Mouse (Mus musculus) ES-CJ7 (cell line): ENCODE data around the gene Prmt1.

Source experiments
- DNase-seq: peaks from one replicate; pipeline ENCODE4 v3.0.0; 2011; ENCODE audit warnings: low read depth, low spot score

The Prmt1 gene

DNA sequence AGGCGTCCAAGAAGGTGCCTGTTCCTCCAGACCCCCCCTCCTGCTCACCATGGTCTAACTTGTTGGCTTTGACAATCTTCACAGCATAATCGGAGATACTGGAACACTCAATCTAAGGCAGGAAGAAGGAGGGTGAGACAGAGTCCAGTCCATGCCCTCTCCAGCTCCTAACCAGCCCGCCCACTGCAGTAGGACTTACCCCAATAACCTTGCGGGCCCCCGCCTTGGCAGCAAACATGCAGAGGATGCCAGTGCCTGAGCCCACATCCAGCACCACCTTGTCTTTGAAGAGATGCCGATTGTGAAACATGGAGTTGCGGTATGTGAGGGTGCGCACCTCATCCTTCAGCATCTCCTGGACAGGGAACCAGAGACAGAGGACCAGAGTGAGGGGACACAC, 4.8 kb downstream of the Prmt1 start:
- no peak for DNase-seq

- no peak for DNase-seq
Measured at GRCm38 (mm10) chr7:44978300-44978699, 8.1 kb downstream of the Prmt1 start.

- DNase-seq = no peak
Measured at GRCm38 (mm10) chr7:44975117-44975419, 11.3 kb downstream of the Prmt1 start.

GRCm38 (mm10) chr7:44974383-44975116, 11.8 kb downstream of the Prmt1 start, which contains the start of gene Cpt1c:
TSS of gene Cpt1c (minus strand) at chr7:44974851.
- peak; percentile 94 for DNase-seq

DNA sequence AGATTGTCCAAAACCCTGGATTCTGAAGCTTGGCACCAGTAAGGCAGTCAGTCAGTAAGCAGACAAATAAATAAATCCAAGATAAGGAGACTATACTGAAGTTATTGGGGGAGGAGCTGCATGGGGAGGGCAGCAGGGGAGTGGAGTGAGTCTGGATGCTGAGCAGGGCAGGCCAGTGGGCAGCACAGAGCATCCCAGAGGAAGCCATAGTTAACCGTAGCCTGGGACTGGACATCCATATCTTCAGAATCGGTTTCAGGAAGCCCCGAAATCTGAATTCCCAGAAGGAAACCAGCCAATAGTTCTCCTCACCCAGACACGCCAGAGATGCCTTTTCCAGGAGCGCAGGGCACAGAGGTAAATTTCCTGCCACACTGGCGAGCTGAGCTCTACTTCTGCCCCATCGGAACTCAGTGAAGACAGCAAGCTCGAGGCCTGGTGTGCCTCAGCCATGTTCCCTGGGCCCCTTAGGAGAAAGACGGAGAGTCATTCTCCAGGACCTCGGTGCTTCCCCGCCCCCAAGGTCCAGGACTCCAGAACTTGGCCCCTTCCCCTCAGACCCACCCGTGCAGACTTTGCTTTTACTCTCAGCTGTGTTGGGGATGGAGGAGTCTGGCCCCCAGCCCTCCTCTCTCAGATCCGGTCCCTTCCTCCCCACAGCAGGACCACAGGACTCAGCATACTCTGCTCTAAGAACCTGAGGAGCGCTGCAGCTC, 12.8 kb downstream of the Prmt1 start:
- DNase-seq = no peak

GRCm38 (mm10) chr7:44971142-44971541, 15.2 kb downstream of the Prmt1 start:
- no peak for DNase-seq

GRCm38 (mm10) chr7:44970231-44970691, 16.1 kb downstream of the Prmt1 start:
- DNase-seq = peak; percentile 97

GRCm38 (mm10) chr7:44966638-44967037, 19.7 kb downstream of the Prmt1 start:
- DNase-seq = peak; percentile 71

GRCm38 (mm10) chr7:44965975-44966374, 20.4 kb downstream of the Prmt1 start:
- DNase-seq = peak; percentile 59

DNA sequence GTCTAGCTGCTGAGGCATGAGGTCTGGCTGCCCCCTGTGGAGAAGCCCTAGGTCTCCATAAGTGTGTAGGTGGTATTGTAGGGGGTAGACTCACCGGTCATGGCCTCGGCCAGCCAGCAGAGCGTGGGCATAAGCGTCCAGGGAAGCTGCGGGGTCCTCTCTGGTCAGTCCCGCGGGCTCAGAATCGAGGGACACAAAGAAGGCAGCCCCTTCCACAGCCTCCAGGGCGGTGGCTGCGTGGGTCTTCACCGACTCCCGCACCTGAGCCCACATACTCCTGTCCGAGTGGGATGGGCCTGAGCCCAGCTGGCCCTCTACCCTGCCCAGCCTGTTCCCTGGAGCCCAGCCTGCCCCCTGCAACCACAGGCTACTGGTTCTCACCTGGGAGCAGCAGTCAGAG, 21.4 kb downstream of the Prmt1 start:
- DNase-seq = no peak

DNA sequence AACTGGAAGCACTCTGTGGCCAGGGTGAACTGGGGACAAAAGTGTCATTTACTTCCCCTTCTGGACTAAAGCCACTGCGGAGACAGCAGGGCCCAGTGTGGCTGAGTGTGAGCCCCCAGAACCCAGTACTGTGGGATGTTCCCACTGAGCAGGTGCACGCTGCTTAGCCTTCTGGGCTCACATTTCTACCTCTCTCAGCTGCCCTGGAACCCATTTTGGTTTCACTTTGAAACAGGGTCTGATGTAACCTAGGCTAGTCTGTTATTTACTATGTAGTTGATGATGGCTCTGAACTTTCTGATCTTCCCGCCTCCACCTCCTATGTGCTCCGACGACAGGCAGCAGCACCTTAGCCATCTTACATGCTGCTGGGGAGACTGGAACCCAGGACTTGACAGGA, 23.5 kb downstream of the Prmt1 start:
- no peak for DNase-seq

DNA sequence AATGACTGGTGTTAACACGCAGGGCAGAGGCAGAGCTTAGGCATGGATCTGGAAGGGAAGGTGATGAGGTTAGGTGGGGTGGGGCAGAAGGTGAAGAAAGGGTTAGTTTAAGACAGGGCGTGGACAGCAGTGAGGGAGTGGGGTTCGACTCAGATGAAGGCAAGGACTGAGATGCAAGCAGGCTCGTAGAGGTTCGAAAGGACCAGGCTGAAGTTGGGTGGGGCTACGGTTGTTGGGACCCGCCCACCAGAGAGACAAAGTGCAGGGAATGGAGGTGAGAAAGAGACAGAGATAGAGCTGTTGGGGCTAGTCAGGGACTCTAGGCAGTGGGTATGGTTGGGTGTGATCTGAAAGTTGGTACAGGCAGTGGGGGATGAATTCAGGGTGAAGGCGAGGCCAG, 24.0 kb downstream of the Prmt1 start:
- peak; percentile 63 for DNase-seq

GRCm38 (mm10) chr7:44960512-44960910, 25.9 kb downstream of the Prmt1 start:
- no peak for DNase-seq

DNA sequence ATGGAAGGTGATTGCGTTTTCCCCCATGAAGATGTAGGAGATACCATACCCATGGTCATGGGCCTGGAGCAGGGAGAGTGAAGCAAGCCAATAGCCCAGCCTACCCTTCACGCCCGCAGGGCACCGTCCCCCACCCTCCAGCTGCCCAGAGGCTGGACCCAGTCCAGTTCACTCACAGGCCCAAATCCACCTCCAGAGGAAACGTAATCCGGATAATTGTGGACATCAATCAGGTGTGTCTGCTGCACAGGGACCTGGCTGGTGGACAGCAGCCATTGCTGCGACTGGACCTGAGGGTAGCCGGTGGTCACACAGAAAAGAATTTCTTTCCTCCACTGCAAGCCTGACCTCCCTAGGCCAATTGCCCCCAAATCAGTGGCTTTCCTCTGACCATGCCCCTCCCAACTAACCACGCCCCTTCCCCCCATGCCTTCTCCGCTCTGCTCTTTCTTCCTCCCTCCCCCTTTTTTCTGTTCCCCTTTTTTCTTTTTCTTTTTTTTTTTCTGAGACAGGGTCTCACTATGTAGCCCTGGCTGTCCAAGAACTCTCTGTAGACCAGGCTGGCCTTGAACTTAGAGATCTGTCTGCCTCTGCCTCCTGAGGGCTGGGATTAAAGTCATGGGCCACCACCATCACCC, 26.4 kb downstream of the Prmt1 start:
- DNase-seq = no peak

- DNase-seq = no peak
Measured at GRCm38 (mm10) chr7:44959281-44959680, 27.1 kb downstream of the Prmt1 start.

DNA sequence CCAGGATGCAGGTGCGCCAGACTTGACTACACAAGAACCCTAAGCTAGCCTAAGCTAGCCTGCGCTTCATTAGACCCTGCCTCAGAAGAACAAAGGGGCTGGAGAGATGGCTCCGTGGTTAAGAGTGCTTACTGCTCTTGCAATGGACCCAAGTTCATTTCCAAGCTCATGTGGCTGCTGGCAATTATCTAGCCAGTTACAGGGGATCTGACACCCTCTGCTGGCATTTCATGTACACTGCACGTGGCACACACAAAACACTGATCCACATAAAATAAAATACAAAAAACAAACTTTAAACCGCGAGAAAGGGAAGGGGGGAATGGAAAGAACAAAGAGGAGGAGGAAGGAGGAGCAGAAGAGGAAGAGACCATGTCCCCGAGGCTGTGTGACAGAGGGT, 28.2 kb downstream of the Prmt1 start:
- DNase-seq = peak; percentile 66

DNA sequence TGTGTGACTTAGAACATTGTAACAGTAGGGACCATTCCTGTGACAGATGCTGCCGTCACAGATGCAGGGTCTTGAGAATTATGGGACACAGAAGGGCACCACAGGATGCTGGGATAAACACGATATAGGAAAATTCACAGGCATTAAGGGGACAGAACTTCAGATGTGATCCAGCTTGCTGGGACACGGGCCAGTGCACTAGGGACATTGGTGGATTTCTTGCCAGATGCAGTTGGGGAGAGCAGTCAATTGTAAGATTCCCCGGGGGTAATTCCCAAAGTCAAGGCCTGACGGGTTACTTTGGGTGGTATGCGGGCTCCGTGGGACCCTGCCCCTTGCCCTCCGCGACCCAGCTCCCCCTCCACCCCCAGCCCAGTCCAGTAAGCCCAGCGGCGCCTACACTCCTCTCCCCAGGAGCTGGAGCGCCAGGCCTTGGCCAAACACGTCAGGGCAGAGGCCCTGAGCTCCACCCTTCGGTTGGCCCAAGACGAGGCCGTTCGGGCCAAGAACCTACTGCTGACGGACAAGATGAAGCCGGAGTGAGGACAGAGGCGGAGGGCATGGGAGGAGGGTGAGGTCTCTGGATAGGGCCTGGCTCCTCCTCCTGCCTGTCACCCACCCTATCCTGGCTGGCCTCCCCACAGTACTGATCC, 29.1 kb downstream of the Prmt1 start:
- DNase-seq = peak; percentile 16

DNA sequence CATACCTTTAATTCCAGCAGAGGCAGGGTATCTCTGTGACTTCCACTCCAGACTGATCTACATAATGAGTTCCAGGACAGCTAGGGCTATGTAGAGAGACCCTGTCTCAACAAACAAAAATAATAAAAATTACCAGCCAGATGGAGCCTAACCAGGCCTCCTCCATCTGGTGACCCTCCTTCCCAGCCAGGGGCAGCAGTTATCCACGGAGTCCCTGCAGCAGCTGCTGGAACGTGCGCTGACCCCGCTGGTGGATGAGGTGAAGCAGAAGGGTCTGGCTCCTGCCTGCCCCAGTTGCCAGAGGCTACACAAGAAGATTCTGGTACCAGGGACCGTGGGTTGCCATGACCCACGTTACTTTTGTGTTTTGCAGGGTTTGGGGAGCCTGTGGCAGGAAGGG, 30.1 kb downstream of the Prmt1 start:
- DNase-seq = no peak

- peak; percentile 48 for DNase-seq
Measured at GRCm38 (mm10) chr7:44955628-44956027, 30.7 kb downstream of the Prmt1 start.

DNA sequence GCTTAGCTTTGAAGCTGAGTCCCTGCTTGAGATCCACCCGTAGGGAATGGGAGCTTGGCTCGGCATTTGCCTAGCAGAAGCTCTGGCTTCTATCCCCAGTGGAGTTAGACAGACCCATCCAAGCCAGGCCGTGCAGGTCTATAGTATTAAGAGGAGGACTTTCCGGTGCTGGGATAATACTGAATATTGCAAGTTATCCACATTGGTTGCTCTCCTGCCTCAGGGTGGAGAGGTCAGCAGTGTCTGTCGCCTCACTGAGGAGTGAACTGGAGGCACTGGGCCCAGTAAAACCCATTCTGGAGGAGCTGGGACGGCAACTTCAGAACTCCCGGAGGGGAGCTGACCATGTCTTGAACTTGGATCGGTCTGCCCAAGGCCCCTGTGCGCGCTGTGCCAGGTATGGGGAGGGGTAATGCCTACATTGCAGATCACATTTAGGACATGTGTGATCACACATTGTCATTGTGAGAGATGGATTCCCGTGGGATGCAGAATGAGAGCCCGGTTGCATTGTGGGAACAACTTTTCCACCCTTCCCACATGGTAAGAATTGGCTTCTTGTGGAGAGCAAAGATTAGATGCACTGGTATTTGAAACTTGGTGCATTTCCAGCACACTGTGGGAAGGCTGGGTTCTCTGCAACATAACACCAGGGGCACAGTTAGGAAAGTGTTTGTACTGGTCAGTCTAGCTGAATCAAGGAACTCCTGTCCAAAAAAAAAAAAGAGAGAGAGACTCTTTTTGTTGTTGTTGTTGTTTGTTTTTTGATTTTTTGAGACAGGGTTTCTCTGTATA, 32.1 kb downstream of the Prmt1 start:
- no peak for DNase-seq

DNA sequence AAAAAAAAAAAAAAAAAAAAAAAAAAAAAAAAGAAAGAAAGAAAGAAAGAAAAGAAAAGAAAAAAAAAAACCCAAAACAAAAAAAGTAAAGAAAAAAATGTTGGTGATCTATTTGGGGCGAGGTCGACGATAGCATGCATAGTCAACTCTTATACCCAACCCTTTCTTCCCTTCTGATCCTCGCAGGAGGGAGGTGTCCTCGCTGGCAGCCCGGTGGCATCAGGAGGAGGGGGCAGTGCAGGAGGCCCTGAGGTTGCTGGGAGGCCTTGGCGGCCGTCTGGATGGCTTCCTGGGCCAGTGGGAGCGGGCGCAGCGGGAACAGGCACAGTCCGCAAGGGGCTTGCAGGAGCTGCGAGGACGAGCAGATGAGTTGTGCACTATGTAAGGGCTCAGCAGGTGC, 32.8 kb downstream of the Prmt1 start:
- peak; percentile 13 for DNase-seq
